Mouse (Mus musculus) adipocyte (in vitro differentiated cells): ENCODE data around the gene Fli1.

ENCODE experiments used
- DNase-seq: peaks from one replicate; pipeline ENCODE4 v3.0.0-alpha.2; 2016; ENCODE audit warnings: low spot score

The Fli1 gene

DNA sequence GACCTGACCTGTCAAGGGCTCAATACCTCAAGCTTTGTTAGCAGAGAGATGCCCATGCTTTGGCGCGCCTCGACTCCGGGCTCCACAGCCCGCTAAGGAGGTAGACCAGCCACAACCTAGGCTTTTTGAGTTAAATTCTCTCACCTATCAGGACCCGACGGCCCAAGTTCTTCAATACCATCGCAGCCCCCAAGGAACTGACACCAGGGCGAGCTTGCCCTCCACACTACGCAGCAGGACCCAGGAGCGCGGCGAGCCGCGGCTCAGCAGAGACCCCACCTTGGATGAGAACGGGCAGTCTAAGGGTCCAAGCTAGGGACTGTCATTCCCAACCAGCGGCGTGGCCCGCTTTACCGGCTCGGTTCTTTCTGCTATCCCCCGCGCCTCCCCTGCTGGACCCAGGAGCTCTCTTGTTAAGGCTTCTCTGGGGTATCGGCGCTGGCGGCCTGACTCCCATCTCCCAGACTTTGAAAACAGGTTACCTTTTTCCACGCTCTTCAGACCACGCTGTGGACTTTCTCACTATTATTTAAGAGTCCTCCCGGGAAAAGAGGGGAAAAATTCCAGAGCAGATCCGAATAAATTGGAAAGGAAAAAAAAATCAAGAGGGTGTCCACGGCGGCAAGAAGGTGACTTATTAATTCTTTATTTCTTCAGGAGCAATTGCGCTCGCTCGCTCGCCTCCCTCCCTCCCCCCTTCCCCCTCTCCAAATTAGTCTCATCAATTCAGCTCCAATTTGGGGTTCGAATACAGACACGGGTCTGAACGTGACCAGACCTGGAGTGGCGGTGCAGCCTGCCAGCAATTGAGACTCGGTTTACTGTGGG is at the start of gene Fli1:
Gene Fli1 (minus strand): TSS at position 650 of the 828 bp plus-strand sequence.
- DNase-seq = no peak

DNA sequence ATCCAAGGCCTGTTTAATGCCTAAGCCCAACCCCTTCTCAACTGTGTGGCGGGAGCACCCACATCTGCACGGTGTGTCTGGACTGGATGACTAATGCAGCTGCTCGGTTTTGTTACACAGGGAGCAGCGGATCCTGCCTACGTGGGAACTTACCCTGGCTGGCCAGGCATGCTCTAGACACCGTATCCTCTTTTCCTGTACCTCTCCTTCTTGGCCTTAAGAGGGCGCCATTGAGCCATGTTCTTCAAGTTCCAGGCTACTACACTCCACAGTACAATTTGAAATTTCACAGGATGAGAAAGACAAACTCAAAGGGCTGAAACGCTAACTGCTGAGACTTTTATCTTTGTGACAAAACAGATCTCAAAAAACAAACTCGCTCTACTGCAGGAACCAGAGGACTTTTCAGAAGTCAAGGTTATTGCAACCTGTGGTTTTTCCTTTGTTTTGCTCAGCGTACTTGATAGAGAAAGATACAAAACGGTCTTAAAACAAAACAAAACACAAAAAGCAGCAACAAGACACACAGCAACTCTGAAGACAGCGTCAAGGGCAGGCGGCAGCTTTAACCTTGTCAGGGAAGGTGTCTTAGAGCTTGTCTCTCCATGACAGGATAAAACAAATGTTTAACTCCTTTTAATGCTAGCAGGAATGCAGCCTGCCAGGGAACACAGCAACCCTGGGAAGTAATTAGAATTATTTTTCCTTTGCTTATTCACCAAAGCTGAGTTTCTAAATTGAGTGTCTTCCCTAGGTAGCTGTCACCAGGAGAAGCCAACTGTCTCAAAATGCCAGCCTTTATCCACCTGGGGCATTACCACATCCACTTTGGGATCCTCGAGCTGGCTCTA is 49.3 kb upstream of the Fli1 start:
- peak; percentile 92 for DNase-seq

DNA sequence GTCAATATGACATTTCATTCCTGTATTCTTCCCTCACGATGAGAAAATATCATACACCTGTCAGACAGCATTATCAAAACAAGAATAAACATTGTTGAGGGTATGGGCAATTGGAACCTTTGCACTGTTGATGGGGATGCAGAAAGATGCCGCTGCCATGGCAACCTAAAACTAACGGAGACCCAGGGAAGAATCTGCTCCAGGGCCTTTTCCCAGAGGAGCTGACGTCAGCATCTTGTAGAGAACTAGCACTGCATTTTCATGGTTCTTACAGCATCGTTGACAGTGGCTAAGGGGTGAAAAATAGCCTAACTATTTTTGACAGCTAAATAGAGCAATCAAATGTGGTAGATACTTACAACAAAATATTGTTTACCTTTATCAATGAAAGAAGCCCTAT is 47.9 kb upstream of the Fli1 start:
- DNase-seq = no peak

DNA sequence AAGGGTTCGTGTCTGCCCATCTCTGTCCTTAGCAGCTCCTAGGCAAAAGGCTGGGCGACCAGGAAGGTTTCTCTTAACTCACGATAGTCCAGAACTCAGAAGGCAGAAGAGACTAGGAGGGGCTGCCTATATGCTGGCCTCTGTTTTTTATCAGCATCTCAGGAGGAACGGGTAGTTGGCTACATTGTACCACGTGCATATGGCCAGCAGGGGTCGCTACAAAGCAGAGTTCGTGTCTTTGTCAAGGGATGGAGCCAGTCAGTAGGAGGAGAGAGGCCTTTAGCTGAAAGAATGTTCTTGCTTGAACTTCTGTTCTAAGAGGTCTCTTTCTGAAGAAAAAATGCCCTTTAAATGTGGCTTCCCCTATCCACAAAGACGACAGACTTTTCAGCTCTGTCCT is 47.2 kb upstream of the Fli1 start:
- peak; percentile 89 for DNase-seq

DNA sequence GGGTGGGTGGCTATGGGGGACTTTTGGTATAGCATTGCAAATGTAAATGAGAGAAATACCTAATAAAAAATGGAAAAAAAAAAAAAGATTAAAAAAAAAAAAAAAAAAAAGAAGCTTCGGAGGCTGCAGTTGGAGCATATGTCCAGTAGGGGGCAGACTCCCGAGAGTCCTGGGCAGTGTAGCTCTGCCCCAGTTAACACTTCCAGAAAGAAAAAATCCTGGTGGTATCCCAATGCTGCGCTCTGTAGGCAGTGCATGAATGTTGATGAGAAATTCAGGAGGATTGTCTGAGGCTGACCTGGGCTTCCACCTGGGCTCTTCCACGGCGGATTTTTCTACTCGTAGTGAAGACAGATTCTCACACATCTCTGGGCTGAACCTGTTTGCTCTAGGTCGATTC is 42.7 kb upstream of the Fli1 start:
- peak; percentile 8 for DNase-seq

DNA sequence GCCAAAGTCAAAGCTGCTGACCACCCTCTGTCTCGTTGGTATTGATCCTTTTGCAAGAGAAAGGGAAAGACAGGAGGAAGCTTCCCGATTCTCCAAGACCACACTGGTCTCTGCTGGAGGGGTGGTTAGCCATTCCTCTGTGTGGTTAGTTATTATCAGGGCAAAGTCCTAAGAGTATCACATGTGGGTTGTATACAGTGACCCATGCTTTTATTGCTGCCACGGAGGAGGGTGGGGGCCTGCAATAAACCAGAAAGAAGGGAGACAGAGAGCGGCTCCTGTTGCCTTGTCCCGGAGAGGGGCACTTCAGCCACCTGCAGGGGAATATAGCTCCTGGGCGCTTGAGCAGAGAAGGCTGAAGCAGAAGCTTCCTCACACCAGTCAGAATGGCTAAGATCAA is 41.2 kb upstream of the Fli1 start:
- DNase-seq = no peak

DNA sequence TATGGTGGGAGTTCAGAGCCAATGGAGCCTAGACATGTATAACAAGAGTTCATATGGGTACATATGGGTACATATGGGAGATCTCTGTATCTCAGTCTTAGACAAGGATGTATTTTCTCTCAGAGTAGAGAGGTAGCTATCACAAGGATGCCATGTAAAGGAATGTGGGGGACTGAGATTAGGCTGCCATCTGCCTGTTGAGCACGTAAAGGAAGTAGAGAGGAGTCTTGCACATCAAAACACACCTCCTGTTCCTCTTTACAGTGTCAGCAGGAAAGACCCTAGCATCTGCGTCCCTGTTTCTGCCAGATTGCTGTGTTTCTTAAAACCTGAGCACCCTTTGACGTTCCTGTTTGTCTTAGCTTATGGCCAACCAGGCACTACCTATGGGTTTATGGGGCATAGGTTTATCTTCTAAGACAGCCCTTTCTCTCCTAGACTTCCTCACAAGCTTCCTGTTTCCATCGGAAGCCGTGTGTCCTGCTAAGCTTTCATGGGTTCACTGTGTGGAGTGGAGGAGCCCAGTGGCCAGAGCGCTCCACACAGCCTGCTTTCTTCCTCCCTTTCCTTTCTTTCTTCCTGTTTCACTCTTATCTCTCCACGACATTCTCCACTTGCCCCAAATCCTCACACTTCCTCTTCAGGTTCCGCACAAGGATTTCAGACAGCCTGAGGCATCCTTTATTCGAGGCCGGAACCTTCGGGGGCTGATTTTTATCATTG is 39.4 kb upstream of the Fli1 start:
- DNase-seq = no peak

DNA sequence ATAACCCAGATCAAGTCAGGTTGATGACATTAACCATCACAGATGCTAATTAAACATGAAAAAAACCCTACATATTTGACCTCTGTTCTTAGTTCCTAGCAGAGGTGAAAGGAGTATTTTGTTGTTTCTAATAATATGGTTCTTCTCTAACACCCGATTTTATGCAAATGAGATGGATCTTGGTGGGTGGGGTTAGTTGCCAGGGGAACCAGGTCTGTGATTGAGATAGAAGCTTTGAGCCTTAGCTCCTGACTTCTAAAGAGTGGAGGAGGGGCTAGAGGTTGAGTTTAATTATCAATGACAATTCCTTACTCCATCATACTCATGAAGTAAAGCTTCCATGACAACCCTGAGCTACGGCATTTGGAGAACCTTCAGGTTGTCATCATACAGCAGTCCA is 35.8 kb upstream of the Fli1 start:
- DNase-seq = no peak

DNA sequence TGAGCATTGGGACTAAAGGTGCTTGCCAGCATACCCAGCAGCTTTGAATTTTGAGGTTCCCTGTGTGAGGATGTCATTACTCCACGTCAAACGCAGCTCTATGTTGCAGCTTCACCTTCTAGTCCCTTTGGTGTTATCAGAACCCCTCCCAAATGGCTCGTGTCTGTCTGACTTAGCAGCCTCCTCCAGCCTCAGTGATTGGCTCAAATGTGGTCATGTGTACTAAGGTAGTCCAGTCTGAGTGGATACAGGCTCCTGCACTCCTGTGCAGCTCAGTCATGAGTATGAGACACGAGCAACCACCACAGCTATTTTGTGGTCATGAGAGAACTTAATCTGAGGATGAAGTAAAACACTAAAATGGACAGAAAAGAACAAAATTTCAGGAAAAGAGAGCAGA is 31.0 kb upstream of the Fli1 start:
- DNase-seq = no peak

DNA sequence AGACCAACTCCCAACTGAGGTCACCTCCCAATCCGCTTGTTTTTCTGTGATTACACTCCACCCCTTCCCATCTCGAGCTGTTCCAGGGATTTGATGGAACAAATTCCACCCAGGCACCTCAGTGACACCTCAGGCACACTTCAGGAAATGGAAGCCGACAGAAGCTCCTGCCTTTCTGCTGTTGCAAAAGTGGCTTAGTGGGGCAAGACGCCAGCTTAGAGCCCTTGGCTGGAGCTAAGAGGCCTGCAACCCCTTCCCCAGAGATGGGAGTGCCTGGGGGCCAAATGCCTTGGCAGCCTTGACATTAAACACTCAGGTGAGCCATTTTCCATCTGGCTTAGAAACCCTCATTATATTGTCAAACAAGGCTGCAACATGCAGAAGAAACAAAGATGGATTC is 29.0 kb upstream of the Fli1 start:
- no peak for DNase-seq

DNA sequence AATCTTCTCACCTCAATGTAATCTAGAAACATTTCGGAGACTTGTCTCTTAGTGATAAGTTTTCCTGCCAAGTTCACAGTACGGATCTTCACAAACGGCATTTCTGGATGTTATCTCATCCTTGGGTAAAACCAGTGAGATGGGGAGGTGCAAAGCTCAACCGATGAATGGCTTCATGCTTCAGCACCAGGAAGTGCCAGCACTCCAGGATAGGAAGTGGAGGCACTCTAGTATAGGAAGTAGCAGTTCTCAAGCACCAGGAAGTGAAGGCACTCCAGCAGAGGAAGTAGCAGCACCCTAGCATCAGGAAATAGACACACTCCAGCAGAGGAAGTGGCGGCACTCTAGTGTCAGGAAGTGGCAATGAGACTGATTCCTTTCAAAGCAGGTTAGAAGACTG is 27.9 kb upstream of the Fli1 start:
- DNase-seq = no peak

DNA sequence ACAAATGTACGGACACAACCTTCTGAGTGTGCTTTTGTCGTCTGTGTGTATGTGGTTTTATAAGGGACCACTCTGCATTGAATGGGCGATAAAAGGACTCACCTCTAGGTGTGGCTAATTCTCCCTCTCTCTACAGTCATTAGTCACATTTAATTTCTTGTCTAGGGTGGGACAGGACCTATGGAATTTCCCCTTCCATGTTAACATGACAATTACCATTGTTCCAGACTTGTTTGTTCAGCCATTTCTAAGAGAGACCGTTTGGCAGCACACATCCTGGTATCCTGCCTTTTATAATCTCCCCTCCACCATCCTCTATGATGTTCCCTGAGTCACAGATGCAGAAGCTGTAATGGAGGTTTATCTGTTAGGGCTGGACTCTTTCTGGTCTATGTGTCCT is 26.6 kb upstream of the Fli1 start:
- no peak for DNase-seq

DNA sequence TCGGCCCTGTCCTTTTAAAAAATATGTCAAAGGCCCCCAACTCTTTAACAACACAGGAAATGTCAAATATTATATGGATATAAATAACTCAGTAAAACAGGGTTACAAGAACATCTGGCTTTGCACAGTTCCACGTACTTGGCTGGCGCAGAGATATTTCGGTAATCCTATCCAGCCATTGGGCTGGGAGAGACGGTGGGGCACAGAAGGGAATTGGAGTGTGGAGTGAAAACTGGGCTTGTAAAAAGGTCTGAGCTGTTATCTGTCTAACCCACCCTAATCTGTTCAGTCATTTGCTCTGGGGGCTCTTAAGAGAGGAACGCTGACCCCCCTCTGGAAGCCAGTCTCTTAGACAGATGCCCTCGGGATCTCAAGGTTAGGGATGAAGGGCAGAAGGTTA is 24.9 kb upstream of the Fli1 start:
- DNase-seq = no peak

DNA sequence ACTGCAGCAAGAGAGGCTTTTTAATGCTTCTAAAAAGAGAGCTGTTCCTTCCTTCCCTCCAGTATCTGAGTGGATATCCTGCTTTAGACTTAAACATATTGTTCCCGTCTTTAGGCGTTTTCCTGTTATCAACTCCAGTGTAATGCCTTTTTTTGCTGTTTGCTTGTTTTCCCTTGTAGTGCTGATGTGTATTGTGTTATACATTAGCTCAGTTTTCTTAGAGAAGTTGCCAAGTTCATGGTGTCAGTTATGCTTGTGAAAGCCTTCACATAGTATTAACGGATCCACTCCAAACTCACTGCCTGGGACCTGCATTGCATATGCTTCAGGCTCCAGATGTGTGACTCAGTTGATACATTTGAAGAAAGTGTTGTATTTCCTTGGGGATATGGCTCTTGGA is 22.6 kb upstream of the Fli1 start:
- no peak for DNase-seq

DNA sequence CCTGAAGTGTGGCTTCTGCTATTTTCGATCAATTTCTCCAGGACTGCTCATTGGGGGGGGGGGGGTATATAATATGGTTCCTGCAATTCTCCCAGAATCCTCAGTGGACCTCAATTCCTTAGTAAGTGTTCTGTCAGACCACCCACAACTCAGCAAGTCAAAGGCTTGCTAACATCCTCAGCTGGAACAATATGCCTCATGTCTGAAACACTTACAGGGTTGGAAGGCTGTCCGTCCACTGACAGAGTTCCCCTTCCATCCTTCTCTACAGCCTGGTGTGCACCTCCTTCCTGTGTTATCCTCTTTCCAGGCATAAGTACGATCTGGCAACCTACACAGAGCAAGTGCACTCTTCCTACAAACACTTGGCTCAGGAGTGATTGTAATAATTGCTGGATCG is 20.2 kb upstream of the Fli1 start:
- DNase-seq = no peak

DNA sequence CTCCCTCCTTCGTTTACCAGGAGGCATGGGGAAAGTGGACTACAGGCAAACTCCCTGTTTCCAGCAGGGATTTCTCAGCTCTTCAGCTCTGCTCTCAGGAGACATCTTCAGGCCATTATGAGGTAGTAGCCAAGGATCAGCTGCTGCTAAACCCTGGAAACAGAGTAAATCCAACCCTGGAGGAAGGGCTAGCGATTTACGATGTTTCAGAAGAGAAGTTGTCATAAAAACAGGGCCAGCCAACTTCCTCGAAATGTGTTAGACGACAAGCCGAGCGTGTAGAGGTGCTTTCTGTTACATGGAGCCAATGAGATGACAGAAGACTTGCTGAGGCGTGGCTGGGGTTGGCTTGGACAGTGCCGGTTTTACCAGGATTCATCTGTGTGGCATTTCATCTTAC is 19.7 kb upstream of the Fli1 start:
- no peak for DNase-seq

DNA sequence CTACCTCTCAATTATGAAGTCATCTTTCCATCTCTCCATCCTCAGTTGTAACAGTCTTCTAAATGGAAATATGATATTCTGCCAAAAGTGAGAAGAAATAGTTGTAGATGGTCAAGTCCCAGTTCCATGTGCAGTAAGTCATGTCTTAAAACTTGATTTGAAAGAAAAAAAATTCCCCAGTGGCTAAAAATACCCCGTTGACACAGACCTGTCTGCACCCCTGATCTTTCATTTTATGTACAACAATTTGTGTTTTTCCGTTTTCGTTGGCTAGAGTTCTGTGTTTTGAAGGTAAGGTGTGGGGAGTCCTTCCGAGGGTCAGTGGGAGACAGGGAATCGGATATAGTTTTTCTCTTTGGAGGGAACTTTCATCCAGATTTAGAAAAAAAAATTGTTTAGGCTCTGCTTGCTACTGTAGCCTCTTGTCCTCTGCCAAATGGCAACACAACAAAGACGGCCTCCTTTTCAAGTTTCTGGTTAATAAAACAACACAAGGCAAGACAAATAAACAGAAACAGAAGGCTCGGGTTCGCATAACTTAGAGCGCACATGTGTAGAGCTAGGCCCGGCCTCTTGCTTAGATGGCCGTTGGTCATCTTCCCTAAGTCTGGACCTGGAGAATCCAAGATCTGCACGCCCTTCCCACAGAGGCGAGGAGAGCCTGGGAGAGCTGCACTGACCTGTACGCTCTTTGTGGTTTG is 18.7 kb upstream of the Fli1 start:
- no peak for DNase-seq

DNA sequence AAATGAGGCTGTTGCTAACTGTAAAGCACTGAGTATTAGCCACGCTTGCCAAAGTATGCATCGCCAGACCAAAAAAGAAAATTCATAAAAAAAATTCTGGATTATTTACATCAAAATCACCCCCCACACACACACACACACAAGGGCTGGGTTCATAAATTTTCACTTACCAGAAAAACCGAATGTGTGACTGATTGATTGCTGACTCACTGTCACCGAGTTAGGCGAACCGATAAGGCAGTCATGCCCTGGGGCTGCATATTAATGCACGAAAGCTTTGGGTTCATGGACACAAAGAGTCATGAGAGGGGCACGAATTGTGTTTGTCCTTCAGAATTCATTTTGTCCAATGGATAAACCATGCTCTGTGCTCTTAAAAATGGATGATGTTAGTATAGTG is 17.2 kb upstream of the Fli1 start:
- no peak for DNase-seq

DNA sequence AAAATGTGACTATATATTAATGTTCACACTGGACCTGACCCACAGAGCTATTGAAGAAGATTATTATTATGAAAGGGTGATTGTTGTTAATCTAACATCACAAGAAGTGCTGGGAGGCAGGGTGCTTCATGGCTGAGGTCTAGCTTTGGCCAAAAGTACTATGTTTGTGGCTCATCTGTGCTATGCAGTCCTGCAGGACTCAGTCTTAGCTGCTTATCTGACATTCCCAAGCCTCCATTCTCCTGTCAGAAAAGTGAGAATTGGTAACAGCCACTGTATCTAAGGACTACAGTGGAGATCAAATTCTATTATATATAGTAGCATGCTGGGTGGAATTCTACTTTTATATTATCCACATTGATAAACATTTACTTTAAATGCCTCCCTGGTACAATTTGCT is 16.8 kb upstream of the Fli1 start:
- DNase-seq = no peak

DNA sequence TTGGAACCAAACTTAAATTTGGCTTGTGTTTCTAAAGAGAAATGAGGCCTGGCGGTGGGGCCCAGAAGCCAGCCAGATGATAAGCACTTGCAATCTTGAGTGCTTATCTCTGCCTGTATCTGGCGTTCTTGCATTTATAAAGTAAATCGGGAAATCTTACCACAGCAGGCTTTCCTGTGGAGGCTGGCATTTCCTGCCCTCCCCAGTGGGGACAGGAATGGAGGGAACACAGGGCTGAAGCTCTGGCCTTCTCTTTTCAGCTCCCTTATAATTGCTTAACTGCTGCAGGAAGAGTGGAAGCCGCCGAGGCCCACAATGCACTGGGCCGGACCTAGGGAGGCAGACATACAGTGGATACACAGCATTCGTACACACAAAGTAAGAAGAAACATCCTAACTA is 13.7 kb upstream of the Fli1 start:
- DNase-seq = no peak

DNA sequence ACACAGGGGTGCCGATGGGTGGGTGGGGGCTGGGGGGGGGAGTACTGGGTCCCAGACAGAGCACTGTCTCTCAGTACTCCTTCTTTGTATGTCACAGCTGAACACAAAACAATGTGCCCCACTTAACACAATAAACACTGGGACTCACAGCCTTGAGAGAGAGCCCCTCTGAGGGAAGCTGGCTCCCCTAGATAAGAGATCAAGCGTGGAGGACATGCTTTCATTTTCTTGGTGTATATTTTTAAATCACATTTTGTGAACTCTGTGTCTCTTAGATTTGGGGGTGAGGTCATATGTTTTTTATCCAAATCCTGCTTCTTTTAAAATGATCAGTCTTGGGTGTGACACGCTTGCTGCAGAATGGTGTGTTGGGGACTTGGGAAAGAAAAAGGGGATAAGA is 12.6 kb upstream of the Fli1 start:
- no peak for DNase-seq

DNA sequence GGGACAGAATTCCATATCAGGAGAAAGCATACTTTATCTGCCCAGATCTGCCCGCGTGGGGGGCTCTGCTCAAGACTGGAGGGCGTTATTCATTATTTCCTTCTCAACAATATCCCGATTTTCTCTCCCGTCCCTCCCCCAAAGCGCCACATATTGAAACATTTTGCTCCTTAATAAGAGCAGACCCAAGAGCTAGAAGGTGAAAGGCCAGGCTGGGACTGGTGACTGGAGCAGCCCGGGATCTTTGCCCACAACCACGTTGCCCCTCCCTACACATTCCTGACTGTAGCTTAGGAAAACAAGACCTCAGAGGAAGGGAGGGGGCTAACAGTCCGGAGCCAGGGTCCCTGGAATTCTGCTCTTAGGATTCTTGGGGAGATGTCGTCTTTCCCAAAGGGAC is 7.9 kb upstream of the Fli1 start:
- peak; percentile 32 for DNase-seq
